Mouse (Mus musculus) kidney, embryonic 14.5 days (tissue): Measurements from ENCODE around the gene Dpep2nb. TPM values are rescaled to one million over a fixed set of nuclear protein-coding genes. Genes with fewer than 3 reads are reported as not detected.
A peak's percentile ranks its signal among the peaks of the same experiment; 100 is the strongest.
"Not testable (repeated sequence)": the region's sequence is repeated elsewhere in the genome, so short reads cannot be mapped to it uniquely, and the experiment has no call there.

Experiments used
- ATAC-seq: fragments of 200-750 bp; cut with Nextera tagmentation; 2 replicates; pipeline ENCODE4 v1.8.0; 2017; ENCODE audit warnings: moderate number of reproducible peaks, mild to moderate bottlenecking, moderate TSS enrichment, moderate library complexity; ENCODE audit not compliant: low FRiP score, low TSS enrichment
- H3K27ac ChIP-seq: fragments of 300-500 bp; sonication (generic); 2 replicates; pipeline ENCODE4 v1.5.1; 2014; ENCODE audit warnings: low read depth, mild to moderate bottlenecking, low read length, moderate library complexity, mixed read lengths
- H3K27me3 ChIP-seq: fragments of 300-500 bp; sonication (generic); 2 replicates; pipeline ENCODE4 v1.6.1; 2014; ENCODE audit warnings: mild to moderate bottlenecking, low read length; ENCODE audit not compliant: control insufficient read depth, insufficient read depth
- H3K36me3 ChIP-seq: fragments of 300-500 bp; sonication (generic); 2 replicates; pipeline ENCODE4 v1.6.1; 2014; ENCODE audit warnings: low read length, mixed read lengths; ENCODE audit not compliant: control insufficient read depth, insufficient read depth
- H3K4me1 ChIP-seq: fragments of 300-500 bp; sonication (generic); 2 replicates; pipeline ENCODE4 v1.6.1; 2014; ENCODE audit warnings: low read length, mixed read lengths; ENCODE audit not compliant: control insufficient read depth, insufficient read depth
- H3K4me2 ChIP-seq: fragments of 300-500 bp; sonication (generic); replicated peaks from 2 replicates; pipeline ENCODE4 v1.6.1; 2014; ENCODE audit warnings: low read depth, mild to moderate bottlenecking, low read length
- H3K4me3 ChIP-seq: fragments of 300-500 bp; sonication (generic); 2 replicates; pipeline ENCODE4 v1.5.1; 2014; ENCODE audit warnings: mild to moderate bottlenecking, low read length
- H3K9ac ChIP-seq: fragments of 300-500 bp; sonication (generic); 2 replicates; pipeline ENCODE4 v1.6.1; 2014; ENCODE audit warnings: low read depth, mild to moderate bottlenecking, low read length, moderate library complexity
- H3K9me3 ChIP-seq: fragments of 300-500 bp; sonication (generic); 2 replicates; pipeline ENCODE4 v1.6.1; 2016; ENCODE audit warnings: low read length; ENCODE audit not compliant: control insufficient read depth
- WGBS: fragments of 180-500 bp; shearing (Covaris S2); extraction: QIAGEN DNeasy Blood & Tissue Kit; methylation state at CpG from one replicate; pipeline ENCODE4 v1.1.7; 2014; 5-methylcytosine and 5-hydroxymethylcytosine counted together
- polyA plus RNA-seq: library from polyadenylated mRNA; unstranded; fragments of >200 nt; fragmentation: Nextera tagmentation; extraction: Ambion mirVana; gene quantifications from 2 replicates; pipeline ENCODE4 v1.2.1, GENCODE M21; 2014

The Dpep2nb gene
- polyA plus RNA-seq, 1 experiment from 2014 or later, result 0.22 TPM

GRCm38 (mm10) chr8:106012203-106012602 lies 6.4 kb upstream of the Dpep2nb start:
- H3K36me3 ChIP-seq, ATAC-seq, H3K4me1 ChIP-seq, H3K27ac ChIP-seq, H3K27me3 ChIP-seq, H3K9me3 ChIP-seq: not testable (repeated sequence)
- Histone ChIP-seq H3K4me2 (peak overlapping the region; percentile 77), H3K4me3 (peak overlapping the region; percentile 92; the same call in 1 of the 2 replicates), H3K9ac (peak overlapping the region; percentile 86; the same call in 1 of the 2 replicates)
- WGBS, result 80% methylated on average over 8 of the region's 8 CpGs

- Histone ChIP-seq H3K4me2 (peak within 1 kb of the TSS; percentile 77), H3K9me3 (no peaks in the 10 kb centered on the region), H3K4me3 (peak within 1 kb of the TSS; percentile 92), H3K27ac (peak within 1 kb of the TSS; percentile 43; the same call in 1 of the 2 replicates), H3K4me1 (peaks cover 8% of the 10 kb centered on the region), H3K9ac (peak within 1 kb of the TSS; percentile 86), H3K36me3 (peaks cover 6% of the 10 kb centered on the region; the same call in 1 of the 2 replicates), H3K27me3 (no peaks in the 10 kb centered on the region)
- ATAC-seq, result no peak
- WGBS, result 1% methylated on average over 6 of the region's 6 CpGs
These were observed 5.8 kb upstream of the Dpep2nb start, which contains the start of gene Ddx28 for GRCm38 (mm10) chr8:106011643-106011986. Ddx28 (minus strand) TSS chr8:106011882.

- Histone ChIP-seq H3K4me1 (peaks cover 8% of the 10 kb centered on the region), H3K9ac (peak overlapping the region; percentile 86), H3K9me3 (no peaks in the 10 kb centered on the region), H3K4me2 (peak overlapping the region; percentile 77), H3K27me3 (no peaks in the 10 kb centered on the region), H3K36me3 (peaks cover 4% of the 10 kb centered on the region; the same call in 1 of the 2 replicates), H3K4me3 (peak overlapping the region; percentile 92), H3K27ac (peak overlapping the region; percentile 43; the same call in 1 of the 2 replicates)
- WGBS, result 1% methylated on average over 74 of the region's 74 CpGs
- ATAC-seq, result peak; percentile 95
These were observed 5.2 kb upstream of the Dpep2nb start for GRCm38 (mm10) chr8:106010748-106011642.

GRCm38 (mm10) chr8:106007891-106008290 lies 2.1 kb upstream of the Dpep2nb start:
- H3K4me3 ChIP-seq, H3K36me3 ChIP-seq, H3K27ac ChIP-seq, H3K27me3 ChIP-seq, H3K9me3 ChIP-seq, H3K4me1 ChIP-seq, ATAC-seq, H3K4me2 ChIP-seq, H3K9ac ChIP-seq: not testable (repeated sequence)
- WGBS, result 60% methylated on average over 3 of the region's 3 CpGs

- Histone ChIP-seq H3K9ac (no peak overlapping the region), H3K9me3 (no peaks in the 10 kb centered on the region), H3K36me3 (no peaks in the 10 kb centered on the region; the same call in 1 of the 2 replicates), H3K4me2 (no peak overlapping the region), H3K27me3 (no peaks in the 10 kb centered on the region), H3K4me1 (peaks cover 8% of the 10 kb centered on the region), H3K27ac (no peak overlapping the region), H3K4me3 (no peak overlapping the region)
- WGBS, result 84% methylated on average over 3 of the region's 3 CpGs
- ATAC-seq, result no peak
These were observed 1.4 kb upstream of the Dpep2nb start for GRCm38 (mm10) chr8:106007135-106007534.

- ATAC-seq, result no peak
- H3K4me2 ChIP-seq, result no peak overlapping the region
- no peak overlapping the region for H3K4me3 ChIP-seq
- H3K9ac ChIP-seq, result no peak overlapping the region
- WGBS, result 89% methylated on average over 4 of the region's 4 CpGs
- no peaks in the 10 kb centered on the region for H3K9me3 ChIP-seq
- H3K36me3 ChIP-seq, result no peaks in the 10 kb centered on the region; the same call in 1 of the 2 replicates
- H3K27me3 ChIP-seq, result no peaks in the 10 kb centered on the region
- H3K4me1 ChIP-seq, result peaks cover 8% of the 10 kb centered on the region
- no peak overlapping the region for H3K27ac ChIP-seq
These were observed 638 bp upstream of the Dpep2nb start for GRCm38 (mm10) chr8:106006413-106006812.

GRCm38 (mm10) chr8:106004538-106005207 lies 1.1 kb downstream of the Dpep2nb start:
- no peaks in the 10 kb centered on the region; the same call in 1 of the 2 replicates for H3K36me3 ChIP-seq

GRCm38 (mm10) chr8:106001908-106002307 lies 3.9 kb downstream of the Dpep2nb start:
- Histone ChIP-seq H3K9me3 (no peaks in the 10 kb centered on the region), H3K9ac (no peak overlapping the region), H3K4me3 (no peak overlapping the region), H3K4me1 (no peaks in the 10 kb centered on the region), H3K27ac (no peak overlapping the region), H3K27me3 (no peaks in the 10 kb centered on the region), H3K36me3 (no peaks in the 10 kb centered on the region), H3K4me2 (no peak overlapping the region)
- 84% methylated on average over 4 of the region's 4 CpGs for WGBS
- no peak for ATAC-seq

More at GRCm38 (mm10) chr8:106004538-106005207, 1.1 kb downstream of the Dpep2nb start:
- no peaks in the 10 kb centered on the region for H3K9me3 ChIP-seq
- no peaks in the 10 kb centered on the region for H3K4me1 ChIP-seq
- H3K27ac ChIP-seq, result no peak overlapping the region
- WGBS, result 79% methylated on average over 8 of the region's 8 CpGs
- H3K27me3 ChIP-seq, result no peaks in the 10 kb centered on the region
- no peak for ATAC-seq
- no peak overlapping the region for H3K4me2 ChIP-seq
- no peak overlapping the region for H3K4me3 ChIP-seq
- no peak overlapping the region for H3K9ac ChIP-seq

- H3K27me3 ChIP-seq, result no peaks in the 10 kb centered on the region
- H3K4me2 ChIP-seq, result no peak overlapping the region
- no peaks in the 10 kb centered on the region for H3K4me1 ChIP-seq
- no peak overlapping the region for H3K9ac ChIP-seq
- H3K27ac ChIP-seq, result no peak overlapping the region
- H3K9me3 ChIP-seq, result no peaks in the 10 kb centered on the region
- no peaks in the 10 kb centered on the region for H3K36me3 ChIP-seq
- WGBS, result 79% methylated on average over 2 of the region's 2 CpGs
- no peak overlapping the region for H3K4me3 ChIP-seq
- no peak for ATAC-seq
These were observed 6.8 kb downstream of the Dpep2nb start for GRCm38 (mm10) chr8:105998971-105999370.
